Mouse (Mus musculus): ENCODE measurements around the gene March5.

DNA sequence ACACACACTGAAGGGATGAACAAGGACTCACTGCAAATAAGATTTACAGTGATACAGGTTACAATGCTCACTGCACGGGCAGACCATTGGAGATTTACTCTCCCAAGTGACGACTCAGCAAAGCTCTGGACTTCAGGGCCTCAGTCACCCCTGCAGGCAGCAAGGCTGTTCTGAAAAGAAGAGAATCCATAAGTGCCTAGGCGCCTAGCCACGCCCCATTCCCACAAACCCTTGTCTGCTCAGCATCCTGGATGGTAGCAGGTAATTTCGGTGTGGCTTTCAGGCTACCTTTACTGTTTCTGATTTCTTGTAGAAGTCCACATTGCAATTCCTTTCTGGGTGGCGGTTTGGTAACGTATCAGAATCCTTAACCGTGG lies 56.2 kb downstream of the March5 start:
- TF ChIP-seq TAL1 (IDR thresholded peaks at IDR 0.05; ENCODE audit: low read length) (no peak), GATA1 (IDR thresholded peaks at IDR 0.05; ENCODE audit: low read length) (no peak)

All from erythroblast, embryonic 14.5 days (primary cell).